Mouse (Mus musculus) heart, adult 11 months (tissue): ENCODE results near the gene Hoxa11.

Experiments used
- DNase-seq: peaks from one replicate; pipeline ENCODE4 v3.0.0; 2022

Gene Hoxa11

DNA sequence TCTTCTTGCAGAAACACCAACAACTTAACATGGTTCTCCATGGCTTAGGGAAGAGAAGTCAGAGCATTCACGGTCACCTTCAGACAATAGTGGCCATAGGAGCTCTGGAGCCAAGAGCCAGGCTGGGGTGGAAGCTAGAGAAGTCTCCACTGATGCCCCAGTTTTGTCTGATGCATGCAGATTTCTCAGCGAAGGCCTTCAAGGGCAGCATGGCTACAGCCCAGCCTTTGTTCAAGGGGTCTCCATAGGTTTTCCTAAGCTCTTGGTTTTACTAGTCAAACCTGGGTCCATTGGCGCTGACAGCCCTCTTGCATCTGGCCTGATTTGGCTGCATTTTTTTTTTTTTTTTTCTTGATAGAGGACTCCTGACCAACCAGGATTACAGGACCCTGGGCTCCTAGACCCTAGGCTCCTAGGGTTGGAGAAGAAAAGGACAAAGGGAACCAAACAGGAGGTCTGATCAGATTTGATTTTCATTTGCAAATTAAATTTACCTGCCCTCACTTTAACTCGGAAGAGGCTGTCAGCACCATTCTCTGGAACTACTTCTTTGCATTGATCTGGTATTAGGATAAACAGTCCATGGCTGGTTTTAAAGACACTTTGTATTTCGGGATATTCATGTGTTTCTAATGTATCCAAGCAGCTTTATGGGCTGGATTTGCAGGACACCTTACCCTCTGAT is 18.6 kb upstream of the Hoxa11 start:
- DNase-seq = peak; percentile 70

DNA sequence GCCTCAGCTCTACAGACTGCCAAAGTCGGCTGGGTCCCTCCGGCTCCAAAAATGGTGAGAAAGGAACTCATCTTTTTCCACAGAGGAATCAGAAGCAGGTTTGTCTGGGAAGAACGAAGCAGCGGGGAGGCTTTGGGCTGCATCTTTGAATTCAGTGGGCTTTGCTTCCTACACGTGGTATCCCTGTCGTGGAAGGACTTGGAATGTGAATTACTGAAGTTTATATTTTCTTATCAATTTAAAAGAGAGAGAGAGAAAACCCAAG is 17.6 kb upstream of the Hoxa11 start:
- DNase-seq = peak; percentile 86

DNA sequence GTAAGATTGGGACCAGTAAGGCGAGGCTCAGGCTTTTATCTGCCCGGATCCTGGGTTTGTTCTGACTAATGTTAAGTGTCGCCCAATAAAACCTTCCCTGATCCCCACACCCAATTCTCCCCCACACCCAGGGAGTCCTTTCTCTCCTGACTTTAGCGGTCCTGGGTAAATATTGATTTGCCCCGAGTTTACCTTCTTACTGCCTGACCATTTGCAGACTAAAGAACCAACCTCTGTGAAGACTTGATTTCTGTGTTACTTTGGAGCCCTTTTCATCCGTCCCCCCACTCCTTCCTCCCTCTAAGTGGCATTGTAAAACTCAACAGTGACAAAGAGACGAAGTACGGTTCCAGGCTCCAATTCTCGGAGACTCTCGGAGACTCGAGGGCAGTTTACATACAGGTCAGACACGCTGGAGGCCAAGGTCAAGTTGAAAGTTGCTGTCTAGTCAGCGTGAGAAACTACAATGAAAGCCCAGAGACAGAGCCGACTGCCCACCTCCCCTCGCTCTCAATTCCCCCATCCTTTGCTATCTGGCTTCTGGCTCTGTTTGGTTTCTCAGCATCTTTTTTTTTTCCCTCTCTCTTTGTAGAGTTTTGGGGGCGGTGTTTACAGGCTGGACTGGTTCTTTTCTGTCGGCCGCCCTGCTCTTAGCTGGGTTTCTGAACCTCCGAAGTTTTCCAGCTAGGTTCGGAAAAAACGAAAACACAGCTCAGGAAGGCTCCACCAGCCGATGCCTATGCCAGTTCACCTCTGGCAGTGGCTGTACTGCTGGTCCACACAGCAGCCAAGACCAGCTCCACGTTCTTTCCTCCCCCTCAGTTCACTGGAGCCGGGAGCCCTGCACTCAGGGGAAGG is 17.1 kb upstream of the Hoxa11 start:
- no peak for DNase-seq

DNA sequence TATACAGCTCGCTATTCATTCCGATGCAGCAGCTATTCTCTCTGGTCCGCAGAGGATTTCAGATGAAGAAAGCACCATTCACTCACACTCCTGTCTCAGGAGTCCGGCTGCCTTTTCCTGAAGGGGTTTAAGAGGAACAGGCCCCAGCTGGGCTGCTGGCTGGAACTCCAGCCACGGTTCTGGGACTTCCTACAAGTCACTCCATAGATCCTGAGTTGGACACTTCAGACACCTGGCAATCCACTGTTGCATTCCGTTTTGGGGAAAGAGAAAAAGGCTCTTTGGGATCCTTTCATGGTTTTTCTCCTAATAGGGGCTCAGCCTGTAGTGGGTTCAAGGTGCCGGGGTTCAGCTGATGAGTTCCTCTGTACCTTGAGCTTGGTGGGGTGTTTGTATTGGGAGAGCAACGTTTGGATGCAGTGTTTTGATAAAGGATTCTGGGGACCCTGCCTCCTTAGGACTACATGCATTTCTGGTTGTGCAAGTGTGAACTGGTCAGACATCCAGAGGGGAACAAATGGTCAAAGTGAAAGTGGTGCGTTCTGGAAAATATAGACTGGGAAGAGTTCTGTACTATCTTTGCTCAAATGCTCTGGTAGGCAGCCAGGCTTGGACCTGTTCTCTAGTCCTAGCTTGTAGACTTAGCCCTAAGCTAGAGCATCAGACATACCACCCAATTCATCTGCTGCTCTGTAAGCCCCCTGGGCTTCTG is 16.3 kb upstream of the Hoxa11 start:
- DNase-seq = peak; percentile 88

DNA sequence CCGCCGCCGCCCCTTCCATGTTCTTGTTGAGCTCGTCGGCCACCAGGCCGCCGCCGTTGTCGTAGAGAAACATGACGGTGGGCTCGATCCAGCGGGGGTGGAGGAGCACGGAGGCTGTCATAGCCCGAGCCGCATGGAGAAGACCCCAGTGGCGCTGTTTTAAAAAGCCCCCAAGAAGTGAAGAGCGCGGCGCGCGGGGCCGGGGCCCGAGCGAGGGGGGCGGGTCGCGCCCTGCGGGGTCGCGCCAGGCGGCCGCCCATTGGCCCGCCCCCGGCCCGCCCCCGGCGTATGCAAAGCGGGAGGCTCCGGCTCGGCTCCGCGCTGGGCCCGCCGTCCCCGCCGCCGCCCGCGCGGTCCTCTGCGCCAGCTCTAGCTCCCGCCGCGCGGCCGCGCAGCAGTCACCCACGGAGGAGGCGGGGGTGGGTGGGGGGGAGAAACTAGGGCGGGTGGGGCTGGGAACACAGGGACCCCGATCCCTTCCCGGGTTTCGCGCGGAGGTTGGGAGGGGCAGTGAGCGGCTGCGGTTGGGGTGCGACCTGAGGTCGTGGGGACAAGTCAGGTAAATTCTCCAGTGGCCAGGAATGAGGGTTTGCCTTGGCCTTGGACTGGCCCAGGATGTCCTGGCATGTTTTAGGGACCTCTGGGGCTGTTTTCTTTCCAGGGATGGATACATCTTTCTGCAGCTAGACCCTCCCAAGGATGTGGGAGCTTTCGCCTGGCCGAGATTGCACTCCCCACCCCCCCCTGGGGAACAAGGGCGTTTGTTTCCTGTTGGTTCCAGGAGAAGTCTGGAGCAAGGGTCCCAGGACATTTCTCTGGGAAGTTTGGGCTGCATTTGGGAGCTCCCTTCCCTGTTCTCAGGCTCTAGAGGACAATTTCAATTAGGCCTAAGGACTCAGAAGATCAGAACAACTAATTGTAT is 15.3 kb upstream of the Hoxa11 start, which contains the start of gene Hoxa13:
Gene Hoxa13, minus strand, starts transcription at position 227 of the 922 bp plus-strand sequence.
- peak; percentile 88 for DNase-seq

DNA sequence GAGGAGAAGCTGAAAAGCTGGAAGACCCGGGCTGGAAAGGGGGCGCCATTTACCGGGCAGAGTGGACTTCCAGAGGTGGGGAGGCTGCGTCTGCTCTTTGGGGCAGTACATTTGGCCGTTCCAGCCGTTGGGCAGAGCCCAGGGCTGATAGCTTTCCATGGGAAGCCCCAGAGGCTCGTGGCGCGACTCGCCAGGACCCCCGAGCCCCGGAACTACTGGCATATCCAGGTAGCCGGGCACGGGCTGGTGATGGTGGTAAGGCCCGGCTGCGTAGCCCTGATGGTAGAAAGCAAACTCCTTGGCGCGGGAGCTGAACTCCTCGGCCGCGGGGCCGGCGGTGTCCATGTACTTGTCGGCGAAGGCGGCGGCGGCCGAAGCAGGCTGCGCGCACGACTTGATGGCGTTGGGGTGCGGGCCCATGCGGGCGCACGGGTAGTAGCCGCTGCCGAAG is 14.2 kb upstream of the Hoxa11 start:
- peak; percentile 89 for DNase-seq

DNA sequence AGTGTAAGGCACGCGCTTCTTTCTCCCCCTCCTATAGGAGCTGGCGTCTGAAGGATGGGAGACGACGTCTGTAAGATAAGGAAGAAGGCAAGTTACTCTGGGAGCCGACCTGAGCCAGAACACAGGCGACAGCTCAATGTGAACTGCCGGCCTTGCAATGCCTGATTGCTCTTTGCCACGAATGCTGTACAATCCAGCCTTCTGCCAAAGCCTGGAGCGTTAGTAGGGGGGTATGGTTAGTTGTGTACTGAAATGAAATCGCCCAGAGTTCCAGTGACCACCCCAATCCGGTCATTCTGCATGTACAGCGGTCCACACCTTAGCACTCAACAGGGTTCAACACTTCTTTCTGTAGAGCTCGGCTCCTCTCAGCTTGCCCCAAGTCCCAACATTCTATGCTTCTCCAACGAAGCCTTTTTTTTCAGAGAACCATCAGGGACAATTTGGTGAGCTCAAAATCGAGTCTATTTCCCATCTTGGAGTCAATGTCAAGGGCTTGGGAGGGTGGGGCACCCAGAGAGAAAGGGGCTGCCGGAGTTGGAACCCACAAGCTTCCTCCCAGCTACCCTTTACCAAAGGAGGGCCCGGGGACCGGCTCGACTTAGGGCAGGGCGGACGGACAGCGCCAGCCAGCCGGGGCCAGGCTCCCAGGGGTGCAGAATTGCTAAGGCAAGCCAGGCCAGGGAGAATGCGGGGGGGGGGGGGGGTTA is 13.6 kb upstream of the Hoxa11 start:
- peak; percentile 82 for DNase-seq

DNA sequence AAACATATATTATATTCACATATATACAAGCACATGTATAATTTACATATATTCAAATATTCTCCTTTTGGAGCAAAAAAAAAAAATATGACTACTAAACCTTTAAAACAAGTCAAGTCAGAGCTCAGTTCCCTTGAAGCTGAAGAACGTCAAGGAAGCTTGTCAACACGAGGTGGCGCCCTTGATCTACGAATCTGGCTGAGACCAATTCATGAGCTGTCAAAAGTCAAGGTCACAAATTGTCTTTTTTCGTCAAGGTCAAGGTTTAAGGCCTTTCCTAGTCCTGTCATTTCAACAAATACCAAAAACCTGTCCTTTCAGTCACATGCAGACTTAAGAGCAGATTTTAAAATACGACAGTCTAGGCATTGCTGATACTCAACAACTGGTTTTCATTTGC is 11.3 kb upstream of the Hoxa11 start:
- DNase-seq = peak; percentile 94

DNA sequence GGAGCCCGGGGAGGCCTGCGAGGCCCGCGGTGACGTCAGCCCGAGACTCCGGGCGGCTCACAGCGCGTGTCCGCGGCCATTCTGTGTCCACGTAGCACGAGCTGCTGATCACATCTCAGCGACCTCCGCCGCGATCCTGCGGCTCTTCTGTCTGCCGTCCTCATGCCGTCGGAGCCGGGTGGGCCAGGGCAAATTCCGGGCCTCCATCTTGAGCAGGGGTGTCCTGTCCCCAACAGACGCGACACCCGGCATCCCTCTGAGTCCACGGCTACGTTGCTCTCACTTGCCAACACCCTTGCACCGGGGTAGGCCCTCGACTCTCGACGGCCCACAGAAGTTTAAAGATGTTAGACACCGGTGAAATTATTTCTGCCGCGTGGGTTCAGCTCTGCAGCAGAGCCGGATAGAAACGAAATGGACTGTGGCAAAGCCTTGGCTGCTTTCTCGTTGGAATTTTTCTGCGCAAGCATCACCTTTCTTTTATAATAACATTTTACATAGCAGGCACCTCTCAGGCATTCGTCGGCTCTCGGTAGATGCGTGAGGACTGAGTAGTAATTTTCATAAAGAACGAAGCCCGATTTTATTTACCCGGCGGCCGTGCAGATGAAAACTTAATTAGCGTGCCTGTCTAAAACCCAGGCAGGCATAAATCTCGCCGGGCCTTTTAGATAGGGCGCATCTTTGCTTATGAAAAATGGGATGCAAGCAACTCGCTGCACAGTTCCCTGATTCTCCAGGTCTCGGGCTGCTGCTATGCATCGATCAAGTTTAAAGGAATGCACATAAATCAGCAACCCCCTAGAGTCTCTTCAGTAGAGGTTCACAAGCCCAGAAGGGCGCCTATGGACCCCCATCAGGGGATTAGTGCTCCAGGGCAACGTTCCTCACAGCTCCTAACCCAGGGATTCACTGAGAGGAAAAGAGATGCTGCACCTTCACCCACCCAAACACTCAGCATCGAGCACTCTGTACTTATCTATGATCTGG is 8.2 kb upstream of the Hoxa11 start:
- peak; percentile 90 for DNase-seq

DNA sequence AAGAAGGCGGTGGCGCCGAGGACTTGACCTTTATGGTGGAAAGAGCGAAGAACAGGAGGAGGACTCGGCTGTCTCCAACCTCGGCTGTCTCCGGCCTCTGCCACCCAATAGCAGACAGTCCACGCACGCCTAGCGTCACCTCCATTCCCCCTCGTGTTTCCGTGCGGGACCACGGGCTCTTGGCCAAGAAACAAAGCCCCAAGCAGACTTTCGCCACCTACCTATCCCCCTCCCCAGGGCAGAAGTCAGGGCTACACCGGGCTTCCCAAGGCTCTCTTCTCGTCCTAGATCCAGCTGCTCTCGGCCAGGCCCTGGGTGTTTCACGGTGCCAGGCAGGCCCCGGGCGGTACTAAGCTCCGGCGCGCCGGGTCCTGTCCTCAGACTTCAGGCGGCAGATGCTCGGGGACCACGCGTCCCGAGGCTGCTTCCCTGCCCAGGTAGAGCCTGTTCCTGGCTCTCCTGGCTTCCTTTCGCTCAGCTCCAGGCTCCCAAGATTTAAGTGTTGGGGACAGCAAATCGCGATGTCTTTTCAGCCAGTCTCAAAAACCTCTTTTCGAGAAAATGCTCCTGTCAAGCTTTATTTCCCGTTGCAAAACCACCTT is 7.3 kb upstream of the Hoxa11 start:
- peak; percentile 90 for DNase-seq

DNA sequence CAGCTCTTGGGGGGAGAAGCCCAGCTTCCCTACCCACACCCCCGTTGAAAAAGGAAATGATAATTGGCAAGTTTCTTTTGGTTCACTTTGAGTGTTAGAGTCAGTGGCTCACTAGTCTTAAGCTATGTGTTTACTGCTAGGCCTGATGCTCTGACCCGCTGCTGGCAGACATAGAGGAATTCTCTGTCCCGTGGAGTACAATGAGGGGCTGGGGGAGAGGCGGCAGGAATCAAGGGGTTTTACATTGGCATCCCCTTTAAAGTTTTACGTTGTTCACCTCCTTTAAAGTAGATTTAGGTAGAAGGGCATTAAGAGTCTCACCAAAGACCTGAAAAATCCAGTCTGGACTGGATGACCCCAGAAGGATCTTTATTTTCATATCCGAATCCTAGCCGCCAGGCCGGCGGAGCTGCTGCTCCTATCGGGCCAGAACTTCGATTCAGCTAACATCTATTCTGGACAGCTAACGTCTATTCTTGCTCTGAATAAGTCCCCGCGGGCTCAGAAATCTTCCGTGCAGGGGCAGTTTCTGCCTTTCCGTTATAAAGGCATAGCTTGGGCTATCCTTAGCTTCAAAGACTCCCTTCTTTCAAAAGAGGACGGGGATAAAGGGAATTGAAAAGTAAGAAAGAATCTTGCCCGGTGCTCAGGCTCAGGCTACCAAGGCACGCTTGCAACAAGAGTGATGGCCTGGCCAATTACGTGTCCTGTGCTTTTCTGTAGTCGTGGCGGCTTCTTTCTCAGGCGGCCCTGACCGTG is 6.6 kb upstream of the Hoxa11 start:
- DNase-seq = peak; percentile 59

DNA sequence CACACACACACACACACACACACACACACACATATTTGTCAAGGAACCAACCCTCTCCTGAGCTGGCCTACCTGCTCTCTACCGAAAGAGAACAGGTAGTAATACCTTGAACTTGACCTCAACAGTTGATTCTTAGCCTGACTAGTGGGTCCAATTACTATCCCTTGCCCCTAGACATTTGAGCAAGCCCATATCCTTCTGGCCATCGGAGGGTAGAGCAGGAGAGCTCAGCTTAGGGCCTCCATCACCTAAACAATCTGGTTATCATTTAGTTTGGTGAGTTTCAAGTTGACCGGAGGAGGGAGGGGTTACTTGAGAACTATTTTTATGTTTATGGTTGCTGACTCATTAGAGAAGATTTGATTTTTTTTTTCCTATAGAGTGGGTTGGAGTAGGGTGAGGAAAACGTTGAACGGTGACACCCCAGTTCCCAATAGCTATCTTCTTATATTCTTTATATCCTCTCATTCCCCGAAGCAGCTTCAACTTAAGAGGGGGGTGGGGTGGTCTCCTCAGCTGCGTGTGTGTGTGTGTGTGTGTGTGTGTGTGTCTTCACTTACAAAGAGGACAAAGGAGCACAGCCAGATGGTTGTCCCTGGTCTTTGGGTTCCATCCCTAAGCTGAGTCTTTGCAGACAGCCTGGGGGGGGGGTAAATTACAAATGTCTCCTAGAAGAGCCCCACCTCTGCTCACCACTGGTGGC is 5.7 kb upstream of the Hoxa11 start:
- DNase-seq = peak; percentile 57

DNA sequence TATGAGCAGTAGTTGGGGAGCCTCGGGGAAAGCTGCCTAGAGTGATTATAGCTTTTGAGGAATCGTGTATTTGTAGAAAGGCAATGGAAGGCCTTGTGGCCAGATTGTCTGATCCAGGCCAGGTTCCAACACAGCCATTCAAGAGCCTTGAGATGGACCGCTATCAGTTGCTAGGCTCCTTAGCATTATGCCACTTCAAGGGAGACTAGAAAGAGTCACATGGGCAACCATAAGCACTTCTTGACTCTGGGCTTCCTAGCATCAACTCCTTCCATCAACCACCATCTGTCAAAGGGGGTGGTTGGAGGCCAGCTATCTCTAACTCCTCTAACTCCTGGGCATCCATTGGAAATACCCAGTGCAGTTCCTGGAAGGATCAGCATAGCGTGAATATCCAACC is 4.2 kb upstream of the Hoxa11 start:
- DNase-seq = peak; percentile 80

DNA sequence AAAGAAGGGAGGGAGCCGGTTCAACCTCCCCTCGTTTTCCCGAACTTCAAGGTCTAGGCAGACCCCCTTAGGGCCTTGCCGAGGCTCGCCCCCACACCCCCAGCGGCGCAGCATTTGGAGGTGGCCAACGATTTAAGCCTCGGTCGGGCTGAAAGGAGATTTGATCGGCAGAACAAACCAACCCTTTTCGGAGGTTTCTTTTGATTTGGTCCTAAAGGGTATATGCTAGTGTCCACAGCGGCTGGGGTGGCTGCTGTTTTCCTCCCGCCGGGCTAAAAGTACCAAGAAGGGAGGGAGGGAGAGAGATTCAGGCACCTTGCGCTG is 3.8 kb upstream of the Hoxa11 start:
- DNase-seq = no peak

DNA sequence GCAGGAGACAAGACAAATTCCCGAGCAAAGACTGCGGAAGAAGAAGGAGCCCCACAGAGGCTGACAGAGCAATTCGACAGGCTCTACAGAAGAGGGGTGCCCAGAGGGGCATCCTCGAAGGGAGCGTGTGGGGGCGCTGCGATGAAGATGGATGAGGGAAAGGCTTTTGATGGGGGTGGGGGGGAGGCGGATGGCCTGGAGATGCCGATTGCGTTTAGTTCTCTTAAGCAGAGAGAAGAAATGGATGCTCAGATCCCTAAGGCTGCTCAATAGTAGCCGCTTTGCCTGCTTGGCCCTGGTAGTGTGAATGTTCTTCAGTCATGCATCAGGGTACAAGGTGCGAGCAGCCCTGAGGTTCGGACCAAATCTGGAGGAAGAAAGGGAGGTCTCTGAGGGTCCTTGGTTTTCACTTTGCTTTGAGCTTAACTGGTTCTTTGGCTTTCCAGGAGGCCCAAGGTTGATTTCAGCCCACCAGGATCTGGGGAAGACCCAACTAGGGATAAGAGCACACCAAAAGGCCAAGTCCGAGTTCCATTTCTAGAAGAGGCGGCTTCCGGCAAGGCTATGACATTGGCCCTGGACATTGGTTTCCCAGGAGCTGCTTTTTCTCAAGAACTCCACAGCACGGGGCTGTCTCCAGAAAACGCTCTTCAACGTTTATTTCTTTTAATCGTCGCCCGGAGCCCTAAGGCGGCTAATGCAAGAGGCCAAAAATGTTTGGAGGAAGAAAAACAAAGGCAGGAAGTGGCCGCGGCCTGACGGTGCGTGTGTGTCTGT is 3.2 kb upstream of the Hoxa11 start:
- DNase-seq = peak; percentile 64

DNA sequence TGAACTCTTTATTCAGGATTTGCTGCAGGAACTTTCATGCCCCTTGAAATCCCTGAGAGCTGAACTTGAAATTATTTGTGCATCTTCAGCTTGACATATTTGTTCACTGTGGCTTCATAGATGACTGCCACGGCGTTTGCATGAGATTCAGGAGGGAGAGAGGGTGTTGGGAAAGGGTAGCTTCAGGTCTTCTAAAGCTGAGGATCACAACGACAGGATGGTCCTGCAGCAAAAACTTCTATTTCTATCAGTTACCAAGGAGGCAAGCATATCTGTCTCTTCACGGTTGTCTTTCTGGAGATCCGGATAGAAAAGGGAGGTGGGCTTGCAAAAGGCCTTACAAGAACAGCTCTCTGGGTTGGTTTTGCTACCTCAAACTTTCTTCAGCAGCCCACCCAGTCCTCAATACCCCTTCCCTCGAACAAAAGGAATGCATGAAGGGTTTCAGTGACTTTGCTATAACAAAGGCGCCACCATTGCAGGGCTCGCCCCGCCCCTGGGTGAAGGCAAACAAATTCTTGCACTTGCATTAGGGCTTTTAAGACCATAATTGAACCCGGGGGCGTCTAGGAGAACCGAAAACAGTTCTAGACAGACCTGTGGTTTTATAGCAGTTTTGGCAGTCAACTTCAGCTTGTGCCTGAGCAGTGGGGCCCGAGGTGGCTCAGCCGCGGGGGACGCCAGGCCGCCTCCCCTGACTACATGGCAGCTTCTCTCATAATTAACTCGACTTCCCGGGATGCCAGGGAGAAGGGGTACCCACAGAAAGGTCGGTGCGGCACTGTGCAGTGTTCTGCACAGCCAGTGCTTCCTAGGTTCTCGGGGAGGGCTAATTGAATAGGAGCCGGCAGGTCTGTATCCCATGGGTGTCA is 2.4 kb upstream of the Hoxa11 start:
- peak; percentile 88 for DNase-seq

DNA sequence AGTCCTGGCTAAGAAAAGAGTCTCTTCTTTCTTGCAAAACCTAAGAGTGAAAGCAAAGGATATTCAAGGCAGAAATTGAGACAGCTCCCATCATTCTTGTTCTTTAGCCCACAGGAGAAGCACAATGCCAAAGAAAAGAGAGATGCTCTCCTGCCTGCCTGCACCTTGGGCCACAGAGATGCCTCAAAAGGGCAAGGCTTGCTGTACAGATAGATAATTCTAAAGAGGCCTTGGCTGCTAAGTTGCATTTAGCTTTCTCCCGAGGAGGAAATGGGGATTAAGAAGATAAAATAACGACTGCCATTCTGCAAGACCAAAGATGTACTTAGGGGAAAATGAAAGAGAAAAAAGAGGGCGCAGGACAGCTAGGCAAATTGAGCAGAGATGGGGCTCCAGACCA is 1.3 kb upstream of the Hoxa11 start:
- DNase-seq = peak; percentile 14
